Mouse (Mus musculus): ENCODE data around the gene Zfp473. TPM values are rescaled to one million over a fixed set of nuclear protein-coding genes. Genes with fewer than 3 reads are reported as not detected.

Gene Zfp473
- polyA plus RNA-seq, 1 experiment = 0.18 TPM

DNA sequence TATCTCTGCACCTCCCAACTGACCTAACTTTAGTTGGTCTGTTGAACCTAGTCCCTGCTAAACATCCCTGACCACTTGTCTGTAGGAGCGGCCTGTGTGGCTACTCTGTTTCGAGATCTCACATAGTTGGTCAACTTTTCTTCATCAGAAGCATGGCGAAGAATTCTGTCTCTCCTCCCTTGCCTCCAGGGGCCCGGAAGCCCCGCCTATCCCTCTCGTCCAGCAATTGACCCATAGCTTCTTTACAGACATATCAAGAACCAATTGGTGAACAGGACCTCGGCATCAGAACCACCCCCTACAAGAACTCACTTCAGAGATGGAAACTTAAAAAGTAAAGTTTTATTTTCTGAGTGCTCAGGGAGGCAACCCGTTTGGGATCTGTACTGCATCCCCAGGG lies 47.9 kb downstream of the Zfp473 start:
- 78% methylated on average over 8 of the region's 8 CpGs for WGBS
- Histone ChIP-seq H3K4me3 (replicated peaks; ENCODE audit: extremely low read depth, low read depth, low read length) (no peak overlapping the region), H3K4me1 (ENCODE audit: control insufficient read depth, insufficient read depth, low read length) (no peaks in the 10 kb centered on the region)
- DNase-seq = no peak
- no peak for TF ChIP-seq CTCF (IDR thresholded peaks at IDR 0.05; ENCODE audit: insufficient read depth, low read length)
- TF ChIP-seq POLR2A (IDR thresholded peaks at IDR 0.05; ENCODE audit: borderline replicate concordance, extremely low read depth, low read depth, low read length) = no peak

DNA sequence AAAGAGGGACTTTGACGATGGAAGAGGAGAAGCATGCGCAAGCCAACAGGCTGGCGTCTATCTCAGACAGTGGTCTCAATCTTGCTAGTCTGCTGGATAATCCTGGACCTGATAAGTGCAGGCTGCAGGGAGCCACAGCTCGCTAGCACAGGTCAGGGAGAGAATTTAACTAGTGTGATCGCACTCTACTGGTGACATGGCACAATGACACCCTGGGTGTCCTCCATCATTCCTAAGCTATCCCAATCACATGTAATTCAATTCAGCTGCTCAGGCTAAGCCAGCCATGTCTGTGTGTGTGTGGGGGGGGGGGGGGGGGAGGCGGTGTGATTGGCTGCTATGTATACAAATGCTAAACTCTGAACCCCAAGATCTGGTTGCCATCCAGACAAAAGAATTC lies 48.9 kb downstream of the Zfp473 start:
- Histone ChIP-seq H3K4me1 (ENCODE audit: control insufficient read depth, insufficient read depth, low read length) (no peaks in the 10 kb centered on the region; the same call in 1 of the 2 replicates), H3K4me3 (replicated peaks; ENCODE audit: extremely low read depth, low read depth, low read length) (no peak overlapping the region)
- 10% methylated on average over 6 of the region's 6 CpGs for WGBS
- TF ChIP-seq POLR2A (IDR thresholded peaks at IDR 0.05; ENCODE audit: borderline replicate concordance, extremely low read depth, low read depth, low read length) = no peak
- TF ChIP-seq CTCF (IDR thresholded peaks at IDR 0.05; ENCODE audit: insufficient read depth, low read length) = peak; percentile 73
- DNase-seq = peak; percentile 40

DNA sequence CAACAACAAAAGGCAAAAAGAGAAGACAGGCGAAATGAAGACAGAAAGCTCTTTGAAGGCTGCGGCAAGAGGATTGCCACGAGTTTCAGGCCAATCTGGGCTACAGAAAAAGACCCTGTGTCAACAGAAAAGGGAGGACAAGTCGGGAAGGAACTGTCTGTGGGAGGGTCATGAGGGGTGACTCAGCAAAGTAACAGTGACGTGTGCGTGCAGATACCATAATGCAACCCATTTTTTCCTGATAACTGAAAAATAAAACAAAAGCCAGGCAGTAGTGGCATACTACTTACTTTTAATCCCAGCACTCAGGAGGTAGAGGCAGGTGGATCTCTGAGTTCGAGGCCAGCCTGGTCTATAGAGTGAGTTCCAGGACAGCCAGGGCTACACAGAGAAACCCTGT lies 52.9 kb downstream of the Zfp473 start:
- Histone ChIP-seq H3K4me3 (replicated peaks; ENCODE audit: extremely low read depth, low read depth, low read length) (no peak overlapping the region), H3K4me1 (ENCODE audit: control insufficient read depth, insufficient read depth, low read length) (peaks cover 5% of the 10 kb centered on the region; the same call in 1 of the 2 replicates)
- DNase-seq = no peak
- 44% methylated on average over 7 of the region's 7 CpGs for WGBS
- no peak for TF ChIP-seq CTCF (IDR thresholded peaks at IDR 0.05; ENCODE audit: insufficient read depth, low read length)
- no peak for TF ChIP-seq POLR2A (IDR thresholded peaks at IDR 0.05; ENCODE audit: borderline replicate concordance, extremely low read depth, low read depth, low read length)

DNA sequence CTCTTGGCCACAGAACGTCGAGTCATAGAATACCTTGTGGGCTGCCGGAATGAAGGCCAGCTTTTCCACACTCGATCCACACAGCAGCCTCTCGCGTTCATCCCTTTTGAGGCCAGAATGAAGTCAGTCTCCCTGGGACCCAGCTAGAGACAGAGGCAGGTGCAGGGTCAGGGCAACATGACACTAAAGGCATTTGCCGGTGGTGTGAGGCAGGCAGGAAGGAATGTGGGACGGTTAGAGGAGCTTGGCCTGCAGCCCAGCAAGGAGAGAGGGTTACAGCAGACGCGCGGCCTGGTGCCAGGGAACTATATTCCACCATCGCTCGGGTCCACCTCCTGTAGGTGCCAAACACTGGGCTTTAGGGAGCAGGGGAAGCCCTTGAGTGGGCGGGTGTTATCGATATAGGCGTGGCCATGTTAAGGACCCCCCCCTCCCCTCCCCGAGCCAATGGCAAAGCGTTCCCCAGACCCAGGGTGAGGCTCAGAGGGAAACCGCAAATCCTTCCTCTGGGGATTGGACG lies 53.6 kb downstream of the Zfp473 start:
- DNase-seq = peak; percentile 81
- H3K4me1 ChIP-seq (ENCODE audit: control insufficient read depth, insufficient read depth, low read length) = peaks cover 5% of the 10 kb centered on the region; the same call in 1 of the 2 replicates
- WGBS = 9% methylated on average over 20 of the region's 20 CpGs
- no peak overlapping the region for H3K4me3 ChIP-seq (replicated peaks; ENCODE audit: extremely low read depth, low read depth, low read length)
- TF ChIP-seq POLR2A (IDR thresholded peaks at IDR 0.05; ENCODE audit: borderline replicate concordance, extremely low read depth, low read depth, low read length) (no peak), CTCF (IDR thresholded peaks at IDR 0.05; ENCODE audit: insufficient read depth, low read length) (no peak)

DNA sequence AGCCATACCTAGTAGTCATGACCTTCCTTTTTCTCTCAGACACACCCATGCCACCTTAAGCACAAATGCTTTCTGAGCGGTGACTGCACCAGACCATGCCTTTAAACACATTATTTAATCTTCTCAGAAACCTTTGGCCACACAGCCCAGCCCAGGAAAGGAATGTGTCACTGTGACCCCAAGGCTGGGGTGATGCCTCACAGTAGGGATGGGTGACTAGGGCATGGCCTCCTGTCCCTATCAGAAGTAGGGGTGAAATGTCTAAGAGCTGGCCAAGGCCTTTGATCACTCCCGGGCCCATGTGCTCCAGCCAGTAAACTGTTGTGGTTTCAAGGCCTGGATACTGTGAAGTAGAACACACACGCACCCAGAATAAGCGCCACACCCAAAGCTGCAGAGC lies 55.6 kb downstream of the Zfp473 start:
- H3K4me3 ChIP-seq (replicated peaks; ENCODE audit: extremely low read depth, low read depth, low read length) = no peak overlapping the region
- peaks cover 5% of the 10 kb centered on the region; the same call in 1 of the 2 replicates for H3K4me1 ChIP-seq (ENCODE audit: control insufficient read depth, insufficient read depth, low read length)
- WGBS = 66% methylated on average over 4 of the region's 4 CpGs
- TF ChIP-seq POLR2A (IDR thresholded peaks at IDR 0.05; ENCODE audit: borderline replicate concordance, extremely low read depth, low read depth, low read length) = no peak
- TF ChIP-seq CTCF (IDR thresholded peaks at IDR 0.05; ENCODE audit: insufficient read depth, low read length) = no peak
- DNase-seq = peak; percentile 32

DNA sequence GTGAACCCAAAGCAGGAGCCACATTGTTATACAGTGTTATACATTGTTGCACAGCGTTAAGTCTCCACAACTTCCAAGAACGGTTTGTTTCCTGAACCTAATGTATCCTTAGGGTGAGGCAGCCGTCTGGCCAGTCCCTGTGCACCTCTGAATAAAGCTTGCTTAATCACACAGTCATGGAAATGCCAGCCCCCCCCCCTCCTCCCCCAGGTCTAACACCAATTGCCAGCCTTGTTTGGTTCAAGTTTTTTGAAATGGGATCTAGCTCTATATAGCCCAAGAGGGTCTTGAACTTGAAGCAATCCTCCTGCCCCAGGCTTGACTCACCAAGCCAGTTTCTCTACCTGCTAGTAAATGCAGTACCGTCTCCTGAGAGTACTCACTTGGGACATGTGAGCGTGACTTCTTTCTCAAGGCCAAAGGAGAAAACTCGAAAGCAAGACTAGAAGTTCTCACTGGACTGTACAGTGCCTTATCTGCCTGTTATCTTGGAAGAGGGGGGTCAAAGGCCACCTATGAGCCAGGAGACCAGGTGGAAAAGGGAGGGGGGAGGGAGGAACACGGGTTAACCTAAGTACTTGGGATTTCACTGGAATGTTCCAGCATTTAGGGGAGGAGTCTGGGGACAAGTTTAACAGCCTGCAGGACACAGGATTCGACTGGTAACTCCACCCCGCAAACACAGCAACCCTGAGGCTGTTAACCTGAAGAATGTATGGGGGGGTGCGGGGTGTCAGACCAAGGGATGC lies 57.2 kb downstream of the Zfp473 start:
- Histone ChIP-seq H3K4me1 (ENCODE audit: control insufficient read depth, insufficient read depth, low read length) (peaks cover 5% of the 10 kb centered on the region; the same call in 1 of the 2 replicates), H3K4me3 (replicated peaks; ENCODE audit: extremely low read depth, low read depth, low read length) (no peak overlapping the region)
- TF ChIP-seq CTCF (IDR thresholded peaks at IDR 0.05; ENCODE audit: insufficient read depth, low read length) = no peak
- TF ChIP-seq POLR2A (IDR thresholded peaks at IDR 0.05; ENCODE audit: borderline replicate concordance, extremely low read depth, low read depth, low read length) = no peak
- 52% methylated on average over 10 of the region's 10 CpGs for WGBS
- DNase-seq = peak; percentile 34

DNA sequence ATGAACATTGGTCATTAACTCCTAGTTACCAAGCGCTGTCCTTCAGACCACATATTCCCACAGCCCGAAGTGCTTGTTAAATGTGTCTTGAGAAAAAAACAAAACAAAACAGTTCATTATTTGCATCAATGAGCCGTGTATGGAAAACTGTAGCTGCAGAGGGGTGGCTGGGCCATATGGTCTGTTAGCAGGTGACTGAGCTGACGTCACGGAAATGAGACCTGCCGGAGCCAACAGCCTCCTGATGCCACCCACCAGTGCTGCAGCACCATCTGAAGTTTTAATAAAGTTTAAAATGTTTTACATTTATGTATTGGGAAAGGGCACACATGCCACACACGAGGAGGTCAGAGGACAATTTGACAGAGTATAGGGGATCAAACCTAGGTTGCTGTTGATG lies 61.5 kb downstream of the Zfp473 start:
- 87% methylated on average over 7 of the region's 7 CpGs for WGBS
- no peak for DNase-seq
- H3K4me1 ChIP-seq (ENCODE audit: control insufficient read depth, insufficient read depth, low read length) = 0 out of 2 replicates have a peak, but pooled peaks cover 2% of the 10 kb centered on the region
- TF ChIP-seq POLR2A (IDR thresholded peaks at IDR 0.05; ENCODE audit: borderline replicate concordance, extremely low read depth, low read depth, low read length) (no peak), CTCF (IDR thresholded peaks at IDR 0.05; ENCODE audit: insufficient read depth, low read length) (no peak)
- no peak overlapping the region for H3K4me3 ChIP-seq (replicated peaks; ENCODE audit: extremely low read depth, low read depth, low read length)

DNA sequence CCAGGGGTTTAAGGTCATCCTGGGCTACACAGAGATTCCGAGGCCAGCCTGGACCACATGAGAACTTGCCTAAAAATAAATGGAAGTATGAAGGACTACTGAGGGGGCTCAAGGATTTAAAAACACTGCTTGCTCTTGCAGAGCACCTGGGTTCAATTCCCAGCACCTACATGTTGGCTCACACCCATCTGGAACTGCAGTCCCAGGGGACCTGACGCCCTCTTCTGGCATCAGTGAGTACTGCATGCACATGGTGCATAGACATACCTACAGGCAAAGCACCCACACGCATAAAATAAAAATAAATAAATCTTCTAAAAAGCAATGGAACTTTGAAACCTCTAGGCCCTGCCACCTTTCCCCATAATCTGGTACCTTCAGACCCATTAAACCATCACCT lies 62.0 kb downstream of the Zfp473 start:
- no peak for TF ChIP-seq POLR2A (IDR thresholded peaks at IDR 0.05; ENCODE audit: borderline replicate concordance, extremely low read depth, low read depth, low read length)
- 0 out of 2 replicates have a peak, but pooled peaks have one; percentile 25 for TF ChIP-seq CTCF (IDR thresholded peaks at IDR 0.05; ENCODE audit: insufficient read depth, low read length)
- DNase-seq = no peak
- Histone ChIP-seq H3K4me3 (replicated peaks; ENCODE audit: extremely low read depth, low read depth, low read length) (no peak overlapping the region), H3K4me1 (ENCODE audit: control insufficient read depth, insufficient read depth, low read length) (no peaks in the 10 kb centered on the region)
- WGBS = 72% methylated on average over 3 of the region's 3 CpGs

DNA sequence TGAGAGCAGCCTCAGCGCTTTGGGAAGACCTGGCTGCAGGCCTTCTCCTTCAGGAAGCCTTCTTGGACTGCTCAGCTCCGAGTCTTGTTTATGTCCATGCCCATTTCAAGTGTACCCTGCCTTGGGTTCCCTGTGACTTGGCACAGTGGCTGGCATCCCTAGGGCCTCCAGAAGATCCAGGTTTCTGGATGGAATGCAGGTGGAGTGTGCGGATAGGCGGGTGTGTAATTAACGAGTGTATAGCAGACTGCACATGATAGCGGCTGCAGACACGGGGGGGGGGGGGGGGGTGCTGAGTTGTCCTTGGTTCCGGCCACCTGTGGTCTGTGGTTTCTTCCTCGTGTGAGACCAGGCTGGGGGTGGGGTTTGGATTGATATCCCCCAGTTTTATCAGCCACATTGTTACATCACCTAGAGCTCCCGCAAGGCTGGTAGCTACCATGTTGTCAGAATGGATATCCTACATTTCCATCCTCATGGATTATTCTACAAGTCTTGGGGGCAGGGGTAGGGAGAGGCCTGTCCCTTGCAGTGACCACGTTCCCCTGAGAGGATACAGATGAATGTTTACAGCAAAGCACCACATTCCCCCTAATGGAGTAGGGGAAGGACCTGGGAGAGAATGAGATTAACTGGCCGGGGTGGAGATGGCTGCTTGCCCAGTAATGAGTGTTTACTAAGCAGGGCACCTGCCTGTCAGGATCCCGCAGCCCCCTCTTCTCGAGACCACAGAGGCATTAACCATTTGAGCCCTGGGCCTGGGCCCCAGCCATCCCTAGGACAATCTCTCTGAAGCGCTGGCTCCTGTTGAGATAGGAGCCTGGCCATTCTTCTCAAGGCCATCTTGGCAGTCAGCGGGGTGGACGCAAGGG lies 65.1 kb downstream of the Zfp473 start:
- Histone ChIP-seq H3K4me1 (ENCODE audit: control insufficient read depth, insufficient read depth, low read length) (no peaks in the 10 kb centered on the region), H3K4me3 (replicated peaks; ENCODE audit: extremely low read depth, low read depth, low read length) (no peak overlapping the region)
- TF ChIP-seq CTCF (IDR thresholded peaks at IDR 0.05; ENCODE audit: insufficient read depth, low read length) = no peak
- TF ChIP-seq POLR2A (IDR thresholded peaks at IDR 0.05; ENCODE audit: borderline replicate concordance, extremely low read depth, low read depth, low read length) = no peak
- DNase-seq = peak; percentile 77
- 40% methylated on average over 17 of the region's 17 CpGs for WGBS

All from lung, adult 2 months (tissue).